Mouse (Mus musculus) liver, embryonic 13.5 days (tissue): ENCODE measurements at regions not wholly inside any gene's neighbourhood (a gene's known extent, or its start where the extent isn't known, plus 50 kb on each side); places are given as distances from the start of the nearest gene placed in this dataset.

ENCODE experiments used
- ATAC-seq: fragments of 200-750 bp; cut with Nextera tagmentation; 2 replicates; pipeline ENCODE4 v1.8.0; 2017; ENCODE audit warnings: low read depth, mild to moderate bottlenecking, moderate number of reproducible peaks, moderate library complexity
- DNase-seq: peaks from one replicate; pipeline ENCODE4 v3.0.0; 2022
- H3K27ac ChIP-seq: fragments of 300-500 bp; sonication (generic); 2 replicates; pipeline ENCODE4 v1.5.1; 2015; ENCODE audit warnings: moderate library complexity, mild to moderate bottlenecking, inconsistent platforms
- H3K27me3 ChIP-seq: fragments of 300-500 bp; sonication (generic); 2 replicates; pipeline ENCODE4 v1.6.1; 2015; ENCODE audit warnings: mild to moderate bottlenecking, inconsistent platforms
- H3K36me3 ChIP-seq: fragments of 300-500 bp; sonication (generic); 2 replicates; pipeline ENCODE4 v1.6.1; 2015; ENCODE audit warnings: mild to moderate bottlenecking, inconsistent platforms
- H3K4me1 ChIP-seq: fragments of 300-500 bp; sonication (generic); replicated peaks from 2 replicates; pipeline ENCODE4 v1.6.1; 2015; ENCODE audit warnings: inconsistent platforms
- H3K4me2 ChIP-seq: fragments of 300-500 bp; sonication (generic); 2 replicates; pipeline ENCODE4 v1.6.1; 2015; ENCODE audit warnings: inconsistent platforms, mild to moderate bottlenecking, moderate library complexity
- H3K4me3 ChIP-seq: fragments of 300-500 bp; sonication (generic); replicated peaks from 2 replicates; pipeline ENCODE4 v1.5.1; 2015; ENCODE audit warnings: mild to moderate bottlenecking, inconsistent platforms
- H3K9ac ChIP-seq: fragments of 300-500 bp; sonication (generic); 2 replicates; pipeline ENCODE4 v1.6.1; 2015; ENCODE audit warnings: mild to moderate bottlenecking, inconsistent platforms
- H3K9me3 ChIP-seq: fragments of 300-500 bp; sonication (generic); replicated peaks from 2 replicates; pipeline ENCODE4 v1.6.1; 2016; ENCODE audit warnings: inconsistent platforms
- WGBS: fragments of 180-500 bp; shearing (Covaris S2); methylation state at CpG from one replicate; pipeline ENCODE4 v1.1.7; 2015; ENCODE audit not compliant: insufficient replicate concordance; 5-methylcytosine and 5-hydroxymethylcytosine counted together

- no peaks in the 10 kb centered on the region for H3K27me3 ChIP-seq
- 53% methylated on average over 7 of the region's 7 CpGs for WGBS
- DNase-seq (no peak), ATAC-seq (no peak)
- no peak overlapping the region for H3K27ac ChIP-seq
- no peaks in the 10 kb centered on the region for H3K9me3 ChIP-seq
- H3K4me1 ChIP-seq: no peaks in the 10 kb centered on the region
- no peaks in the 10 kb centered on the region for H3K36me3 ChIP-seq
- no peak overlapping the region for H3K4me3 ChIP-seq
- no peak overlapping the region for H3K9ac ChIP-seq
- no peak overlapping the region for H3K4me2 ChIP-seq
Observed at GRCm38 (mm10) chr12:50808731-50809281, 159.9 kb upstream of the Prkd1 start.

- WGBS: 47% methylated on average over 3 of the region's 3 CpGs
- Histone ChIP-seq H3K27me3 (no peaks in the 10 kb centered on the region), H3K27ac (no peak overlapping the region), H3K4me3 (no peak overlapping the region), H3K4me2 (no peak overlapping the region), H3K36me3 (no peaks in the 10 kb centered on the region), H3K9me3 (no peaks in the 10 kb centered on the region), H3K9ac (no peak overlapping the region), H3K4me1 (no peaks in the 10 kb centered on the region)
- DNase-seq (no peak), ATAC-seq (no peak)
Observed at GRCm38 (mm10) chr12:50804391-50804790, 155.5 kb upstream of the Prkd1 start.

- Histone ChIP-seq H3K27ac (no peak overlapping the region), H3K27me3 (no peaks in the 10 kb centered on the region), H3K4me2 (no peak overlapping the region), H3K4me3 (no peak overlapping the region), H3K9ac (no peak overlapping the region), H3K36me3 (no peaks in the 10 kb centered on the region), H3K4me1 (no peaks in the 10 kb centered on the region), H3K9me3 (no peaks in the 10 kb centered on the region)
- no peak for ATAC-seq
- WGBS: 51% methylated on average over 8 of the region's 8 CpGs
- DNase-seq: no peak
Observed at GRCm38 (mm10) chr12:50765156-50765940, 116.5 kb upstream of the Prkd1 start.

GRCm38 (mm10) chr12:50764457-50764856 is 115.6 kb upstream of the Prkd1 start:
- DNase-seq (no peak), ATAC-seq (no peak)
- 53% methylated on average over 2 of the region's 2 CpGs for WGBS
- Histone ChIP-seq H3K4me2 (no peak overlapping the region), H3K9me3 (no peaks in the 10 kb centered on the region), H3K27ac (no peak overlapping the region), H3K27me3 (no peaks in the 10 kb centered on the region), H3K9ac (no peak overlapping the region), H3K36me3 (no peaks in the 10 kb centered on the region), H3K4me1 (no peaks in the 10 kb centered on the region), H3K4me3 (no peak overlapping the region)

- H3K9me3 ChIP-seq: no peaks in the 10 kb centered on the region
- H3K4me2 ChIP-seq: no peak overlapping the region
- no peaks in the 10 kb centered on the region for H3K27me3 ChIP-seq
- WGBS: 56% methylated on average over 9 of the region's 9 CpGs
- no peak for ATAC-seq
- H3K36me3 ChIP-seq: no peaks in the 10 kb centered on the region
- DNase-seq: no peak
- H3K9ac ChIP-seq: no peak overlapping the region
- H3K27ac ChIP-seq: no peak overlapping the region
- no peak overlapping the region for H3K4me3 ChIP-seq
- no peaks in the 10 kb centered on the region for H3K4me1 ChIP-seq
Observed at GRCm38 (mm10) chr12:50734135-50734534, 85.2 kb upstream of the Prkd1 start.

GRCm38 (mm10) chr12:50712615-50713014 is 63.7 kb upstream of the Prkd1 start:
- no peak for DNase-seq
- Histone ChIP-seq H3K4me3 (no peak overlapping the region), H3K9me3 (no peaks in the 10 kb centered on the region), H3K4me2 (no peak overlapping the region), H3K36me3 (no peaks in the 10 kb centered on the region), H3K4me1 (no peaks in the 10 kb centered on the region), H3K27ac (no peak overlapping the region), H3K27me3 (no peaks in the 10 kb centered on the region), H3K9ac (no peak overlapping the region)
- ATAC-seq: no peak
- 67% methylated on average over 5 of the region's 5 CpGs for WGBS

GRCm38 (mm10) chr12:50709000-50709788 is 60.3 kb upstream of the Prkd1 start:
- Histone ChIP-seq H3K36me3 (no peaks in the 10 kb centered on the region), H3K4me1 (no peaks in the 10 kb centered on the region), H3K4me2 (no peak overlapping the region), H3K27me3 (no peaks in the 10 kb centered on the region), H3K4me3 (no peak overlapping the region), H3K9ac (no peak overlapping the region), H3K9me3 (no peaks in the 10 kb centered on the region), H3K27ac (no peak overlapping the region)
- DNase-seq: no peak
- ATAC-seq: no peak
- WGBS: 60% methylated on average over 6 of the region's 6 CpGs

- ATAC-seq (no peak), DNase-seq (no peak)
- H3K4me3 ChIP-seq: no peak overlapping the region
- no peak overlapping the region for H3K9ac ChIP-seq
- WGBS: 53% methylated on average over 5 of the region's 5 CpGs
- H3K4me2 ChIP-seq: no peak overlapping the region
- no peak overlapping the region for H3K27ac ChIP-seq
- H3K9me3 ChIP-seq: no peaks in the 10 kb centered on the region
- no peaks in the 10 kb centered on the region for H3K36me3 ChIP-seq
- H3K4me1 ChIP-seq: no peaks in the 10 kb centered on the region
- no peaks in the 10 kb centered on the region for H3K27me3 ChIP-seq
Observed at GRCm38 (mm10) chr12:50698613-50699442, 49.9 kb upstream of the Prkd1 start.
